Mouse (Mus musculus): ENCODE data around the gene Tspyl3. TPM values are rescaled to one million over a fixed set of nuclear protein-coding genes. Genes with fewer than 3 reads are reported as not detected.
"Not testable (repeated sequence)": the region's sequence is repeated elsewhere in the genome, so short reads cannot be mapped to it uniquely, and the experiment has no call there.

Gene Tspyl3
- 6.6 and 7.5 TPM in 2 replicates for polyA plus RNA-seq (2014; fragmentation: Nextera tagmentation; extraction: Ambion mirVana)

DNA sequence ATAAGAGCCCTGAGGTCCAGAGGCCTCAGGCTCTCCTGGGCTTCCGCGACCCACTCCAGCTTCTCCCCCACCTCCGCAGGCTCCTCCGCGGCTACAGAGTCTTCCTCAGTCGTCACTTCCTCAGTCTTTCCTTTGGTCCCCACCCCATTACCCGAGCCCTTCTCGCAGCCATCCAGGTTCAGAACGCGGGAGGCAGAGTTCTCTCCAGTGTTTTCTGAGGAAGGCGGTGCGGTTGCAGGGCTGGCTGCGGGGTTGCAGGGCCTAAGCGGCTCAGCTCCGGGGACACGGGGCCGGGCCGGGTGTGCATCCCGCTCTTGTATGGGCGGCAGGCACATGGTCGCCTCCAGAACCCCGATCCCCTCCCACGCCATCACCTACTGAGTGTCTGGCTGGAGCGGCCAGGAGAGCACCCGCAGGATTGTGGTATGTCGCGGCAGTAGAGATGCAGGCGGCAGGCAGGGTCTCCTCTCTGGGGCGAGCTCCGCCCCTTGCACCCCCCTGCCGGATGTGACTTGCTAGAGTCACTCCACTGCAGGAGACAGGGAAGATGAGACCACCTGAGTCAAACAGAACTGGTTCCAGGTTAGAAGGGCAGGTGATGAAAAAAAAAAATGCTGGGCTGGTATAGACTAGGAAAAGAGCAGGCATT is at the start of gene Tspyl3:
Tspyl3 (minus strand) TSS at position 496 of the 649 bp plus-strand sequence.
- 2% methylated on average over 31 of the region's 31 CpGs for WGBS
- DNase-seq (peak; percentile 65), ATAC-seq (ENCODE audit: insufficient read depth) (peak; percentile 78)

GRCm38 (mm10) chr2:153274919-153275247 is 49.6 kb upstream of the Tspyl3 start:
- ATAC-seq (ENCODE audit: insufficient read depth) = no peak
- Histone ChIP-seq H3K4me2 (no peak overlapping the region), H3K9ac (no peak overlapping the region), H3K4me1 (ENCODE audit: insufficient read depth) (no peaks in the 10 kb centered on the region), H3K27me3 (ENCODE audit: insufficient read depth, low read length) (no peaks in the 10 kb centered on the region), H3K4me3 (ENCODE audit: low read depth, low read length) (no peak overlapping the region), H3K27ac (ENCODE audit: low read depth) (no peak overlapping the region), H3K36me3 (ENCODE audit: insufficient read depth) (no peaks in the 10 kb centered on the region), H3K9me3 (ENCODE audit: low read depth, low read length) (no peaks in the 10 kb centered on the region)
- 73% methylated on average over 6 of the region's 6 CpGs for WGBS
- no peak for DNase-seq
- no peak for TF ChIP-seq CTCF (IDR thresholded peaks at IDR 0.05; ENCODE audit: low read depth)

More for the DNA sequence above, at the start of gene Tspyl3:
- peak within 1 kb of the TSS; percentile 82 for H3K9ac ChIP-seq
- no peaks in the 10 kb centered on the region for H3K9me3 ChIP-seq (ENCODE audit: low read depth, low read length)
- H3K27ac ChIP-seq (ENCODE audit: low read depth) = peak within 1 kb of the TSS; percentile 63
- TF ChIP-seq CTCF (IDR thresholded peaks at IDR 0.05; ENCODE audit: low read depth) = no peak
- H3K36me3 ChIP-seq (ENCODE audit: insufficient read depth) = peaks cover 31% of the 10 kb centered on the region
- peak within 1 kb of the TSS; percentile 83 for H3K4me2 ChIP-seq
- H3K4me3 ChIP-seq (ENCODE audit: low read depth, low read length) = peak within 1 kb of the TSS; percentile 62
- no peaks in the 10 kb centered on the region for H3K27me3 ChIP-seq (ENCODE audit: insufficient read depth, low read length)
- peaks cover 10% of the 10 kb centered on the region; the same call in 1 of the 2 replicates for H3K4me1 ChIP-seq (ENCODE audit: insufficient read depth)

DNA sequence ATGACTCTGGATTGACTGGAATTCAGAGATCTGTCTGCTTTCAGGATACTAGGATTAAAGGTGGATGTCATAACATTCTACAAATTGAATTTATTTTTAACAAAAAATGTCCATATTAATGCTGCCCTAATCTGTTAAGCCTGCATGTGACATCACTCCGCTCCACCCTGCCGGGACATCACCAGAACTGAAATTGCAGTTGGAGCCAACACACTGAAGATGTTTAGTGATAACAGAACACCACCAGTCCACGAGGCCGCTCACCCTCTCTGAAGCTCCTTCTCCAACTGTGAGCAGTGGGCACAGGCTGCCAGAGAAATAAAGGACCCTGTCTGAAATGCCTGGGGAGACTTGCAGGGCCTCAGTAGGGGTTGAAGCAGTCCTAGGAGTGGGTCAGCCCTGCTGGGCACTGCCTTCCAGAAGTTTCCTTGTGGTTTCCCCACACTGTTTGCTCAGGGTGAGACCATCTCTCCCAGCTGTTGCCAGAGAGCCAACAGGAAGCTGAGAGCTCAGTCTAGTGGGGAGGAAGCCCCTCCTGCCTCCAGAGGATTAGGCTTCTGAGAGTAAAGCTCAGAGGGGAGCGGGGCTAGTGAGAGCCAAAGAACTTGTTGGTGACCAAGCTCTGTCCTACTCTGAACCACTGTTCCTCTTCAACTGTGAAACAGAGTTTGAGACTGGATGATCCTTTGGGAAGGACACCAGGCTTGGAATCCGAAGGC is 49.1 kb upstream of the Tspyl3 start:
- not testable (repeated sequence) for H3K9ac ChIP-seq; H3K9me3 ChIP-seq (ENCODE audit: low read depth, low read length); DNase-seq; H3K36me3 ChIP-seq (ENCODE audit: insufficient read depth); H3K4me1 ChIP-seq (ENCODE audit: insufficient read depth); H3K27me3 ChIP-seq (ENCODE audit: insufficient read depth, low read length); ATAC-seq (ENCODE audit: insufficient read depth); H3K27ac ChIP-seq (ENCODE audit: low read depth); H3K4me2 ChIP-seq; H3K4me3 ChIP-seq (ENCODE audit: low read depth, low read length)
- WGBS = 63% methylated on average over 6 of the region's 6 CpGs

DNA sequence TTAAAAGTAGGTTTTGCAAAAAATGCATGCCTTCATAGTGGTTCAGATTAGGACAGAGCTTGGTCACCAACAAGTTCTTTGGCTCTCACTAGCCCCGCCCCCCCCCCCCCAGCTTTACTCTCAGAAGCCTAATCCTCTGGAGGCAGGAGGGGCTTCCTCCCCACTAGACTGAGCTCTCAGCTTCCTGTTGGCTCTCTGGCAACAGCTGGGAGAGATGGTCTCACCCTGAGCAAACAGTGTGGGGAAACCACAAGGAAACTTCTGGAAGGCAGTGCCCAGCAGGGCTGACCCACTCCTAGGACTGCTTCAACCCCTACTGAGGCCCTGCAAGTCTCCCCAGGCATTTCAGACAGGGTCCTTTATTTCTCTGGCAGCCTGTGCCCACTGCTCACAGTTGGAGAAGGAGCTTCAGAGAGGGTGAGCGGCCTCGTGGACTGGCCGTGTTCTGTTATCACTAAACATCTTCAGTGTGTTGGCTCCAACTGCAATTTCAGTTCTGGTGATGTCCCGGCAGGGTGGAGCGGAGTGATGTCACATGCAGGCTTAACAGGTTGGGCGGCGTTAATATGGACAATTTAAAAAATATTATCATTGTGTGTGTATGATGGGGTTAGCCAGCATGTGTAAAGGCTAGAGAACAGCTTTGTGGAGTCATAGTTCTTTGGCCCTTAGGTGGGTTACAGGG is 45.1 kb upstream of the Tspyl3 start:
- H3K9ac ChIP-seq; DNase-seq; H3K4me1 ChIP-seq (ENCODE audit: insufficient read depth); H3K27ac ChIP-seq (ENCODE audit: low read depth); H3K4me2 ChIP-seq; H3K9me3 ChIP-seq (ENCODE audit: low read depth, low read length); H3K27me3 ChIP-seq (ENCODE audit: insufficient read depth, low read length); H3K4me3 ChIP-seq (ENCODE audit: low read depth, low read length): not testable (repeated sequence)
- peaks cover 12% of the 10 kb centered on the region for H3K36me3 ChIP-seq (ENCODE audit: insufficient read depth)
- peak; percentile 62; the same call in 1 of the 2 replicates for ATAC-seq (ENCODE audit: insufficient read depth)
- 52% methylated on average over 8 of the region's 8 CpGs for WGBS

DNA sequence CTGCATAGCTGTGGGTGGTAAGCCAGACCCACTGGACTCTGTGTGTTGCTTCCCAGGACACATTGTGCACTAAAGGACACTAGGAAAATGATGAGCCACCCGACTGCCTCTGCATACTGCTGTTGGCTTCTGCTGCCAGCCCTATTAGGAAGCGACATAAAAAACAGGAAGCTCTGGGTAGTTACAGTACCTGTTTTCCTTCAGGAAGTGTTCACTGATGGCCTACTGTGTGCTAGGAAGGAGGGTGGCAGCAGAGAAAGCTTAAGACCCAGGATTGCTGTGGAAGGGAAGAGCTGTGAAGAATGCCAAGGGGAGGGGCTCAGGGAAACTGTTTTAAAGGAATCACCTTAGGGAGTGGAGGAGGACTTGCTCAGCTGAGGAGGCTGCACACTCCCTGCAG is 42.1 kb upstream of the Tspyl3 start:
- peaks cover 35% of the 10 kb centered on the region for H3K36me3 ChIP-seq (ENCODE audit: insufficient read depth)
- no peak overlapping the region for H3K4me3 ChIP-seq (ENCODE audit: low read depth, low read length)
- no peaks in the 10 kb centered on the region for H3K4me1 ChIP-seq (ENCODE audit: insufficient read depth)
- H3K9me3 ChIP-seq (ENCODE audit: low read depth, low read length) = no peaks in the 10 kb centered on the region
- H3K9ac ChIP-seq = no peak overlapping the region
- DNase-seq (no peak), ATAC-seq (ENCODE audit: insufficient read depth) (no peak)
- no peak overlapping the region for H3K27ac ChIP-seq (ENCODE audit: low read depth)
- H3K4me2 ChIP-seq = no peak overlapping the region
- H3K27me3 ChIP-seq (ENCODE audit: insufficient read depth, low read length) = no peaks in the 10 kb centered on the region
- no peak for TF ChIP-seq CTCF (IDR thresholded peaks at IDR 0.05; ENCODE audit: low read depth)
- 88% methylated on average over 2 of the region's 2 CpGs for WGBS

GRCm38 (mm10) chr2:153263053-153263452 is 37.8 kb upstream of the Tspyl3 start:
- Histone ChIP-seq H3K4me2 (no peak overlapping the region), H3K9me3 (ENCODE audit: low read depth, low read length) (no peaks in the 10 kb centered on the region), H3K36me3 (ENCODE audit: insufficient read depth) (peaks cover 54% of the 10 kb centered on the region), H3K4me1 (ENCODE audit: insufficient read depth) (no peaks in the 10 kb centered on the region), H3K27ac (ENCODE audit: low read depth) (no peak overlapping the region), H3K4me3 (ENCODE audit: low read depth, low read length) (no peak overlapping the region), H3K27me3 (ENCODE audit: insufficient read depth, low read length) (no peaks in the 10 kb centered on the region), H3K9ac (no peak overlapping the region)
- no peak for ATAC-seq (ENCODE audit: insufficient read depth)
- DNase-seq = no peak
- 83% methylated on average over 7 of the region's 7 CpGs for WGBS
- no peak for TF ChIP-seq CTCF (IDR thresholded peaks at IDR 0.05; ENCODE audit: low read depth)
